Mouse (Mus musculus) lung, postnatal 0 days (tissue): ENCODE data around the gene Gpc6.

ENCODE experiments used
- CTCF ChIP-seq: IDR thresholded peaks from 2 replicates; pipeline ENCODE4 v1.5.1; 2016; ENCODE audit warnings: antibody characterized with exemption, mild to moderate bottlenecking
- EP300 ChIP-seq: IDR thresholded peaks from 2 replicates; pipeline ENCODE4 v1.6.1; 2016; ENCODE audit warnings: antibody characterized with exemption, mild to moderate bottlenecking, control low read depth

DNA sequence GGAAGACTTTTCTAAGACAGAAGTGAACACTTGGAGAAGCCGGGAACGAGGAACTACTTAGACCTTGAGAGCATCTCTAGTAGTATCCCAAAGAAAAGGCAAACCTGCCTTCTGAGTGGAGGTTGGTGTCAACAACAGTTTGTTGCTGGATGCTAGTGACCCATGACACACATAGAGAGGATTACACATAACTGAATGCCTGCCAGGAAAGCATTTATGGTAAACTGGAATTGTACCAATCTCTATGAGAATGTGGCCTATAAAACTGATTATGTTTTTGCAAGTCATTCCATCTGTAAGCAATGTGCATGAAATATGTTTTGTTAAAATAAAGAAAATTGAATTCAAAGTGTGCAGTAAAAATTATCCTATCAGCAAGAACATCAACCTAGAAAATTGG, 485.4 kb downstream of the Gpc6 start:
- TF ChIP-seq CTCF (no peak), EP300 (no peak)
